Mouse (Mus musculus): ENCODE measurements around the gene Hpd.

- no peak for TF ChIP-seq POLR2A (IDR thresholded peaks at IDR 0.05; ENCODE audit: borderline replicate concordance, extremely low read depth, insufficient read depth, insufficient read length, poor library complexity, severe bottlenecking)
- TF ChIP-seq CTCF (IDR thresholded peaks at IDR 0.05; ENCODE audit: borderline replicate concordance, extremely low read depth, insufficient read depth, insufficient read length) = no peak
These were observed 19.5 kb upstream of the Hpd start for GRCm38 (mm10) chr5:123201987-123202386.
